Mouse (Mus musculus) limb, embryonic 12.5 days (tissue): ENCODE data around the gene Gm28038. TPM values are rescaled to one million over a fixed set of nuclear protein-coding genes. Genes with fewer than 3 reads are reported as not detected.

Source experiments
- polyA plus RNA-seq: library from polyadenylated mRNA; unstranded; fragments of >200 nt; fragmentation: Nextera tagmentation; extraction: Ambion mirVana; gene quantifications from 2 replicates; pipeline ENCODE4 v1.2.1, GENCODE M21; 2016

Gene Gm28038
- polyA plus RNA-seq, 1 experiment from 2014 or later = not detected

Other genes starting within 250 kb of the Gm28038 start
- 37.7 and 43.1 TPM in 2 replicates for gene Wdr34, start 232.2 kb upstream of the Gm28038 start, polyA plus RNA-seq
- gene Set, start 223.7 kb upstream of the Gm28038 start, polyA plus RNA-seq = 720 and 722 TPM in 2 replicates
- 12.3 and 14.1 TPM in 2 replicates for gene Pkn3, start 203.4 kb upstream of the Gm28038 start, polyA plus RNA-seq
- 26.0 and 28.2 TPM in 2 replicates for gene Zdhhc12, start 187.4 kb upstream of the Gm28038 start, polyA plus RNA-seq
- 11.8 and 12.0 TPM in 2 replicates for gene Zer1, start 156.5 kb upstream of the Gm28038 start, polyA plus RNA-seq
- gene Tbc1d13, start 147.3 kb upstream of the Gm28038 start, polyA plus RNA-seq = 11.3 and 13.1 TPM in 2 replicates
- gene Endog, start 109.5 kb upstream of the Gm28038 start, polyA plus RNA-seq = 17.9 and 18.4 TPM in 2 replicates
- gene Spout1, start 102.6 kb upstream of the Gm28038 start, polyA plus RNA-seq = 84.5 and 90.7 TPM in 2 replicates
- gene Kyat1, start 75.2 kb upstream of the Gm28038 start, polyA plus RNA-seq = 8.2 and 8.7 TPM in 2 replicates
- gene Lrrc8a, start 43.3 kb upstream of the Gm28038 start, polyA plus RNA-seq = 33.5 and 37.5 TPM in 2 replicates
- 0.40 TPM in 1 of 2 replicates, not detected in the other for gene Gm28035, start 40.5 kb upstream of the Gm28038 start, polyA plus RNA-seq
- 2.6 and 3.6 TPM in 2 replicates for gene Phyhd1, start 14.8 kb upstream of the Gm28038 start, polyA plus RNA-seq
- 27.7 and 28.7 TPM in 2 replicates for gene Dolk, start 5.3 kb downstream of the Gm28038 start, polyA plus RNA-seq
- gene Nup188, start 5.4 kb downstream of the Gm28038 start, polyA plus RNA-seq = 32.0 and 41.4 TPM in 2 replicates
- 85.1 and 91.0 TPM in 2 replicates for gene Sh3glb2, start 78.3 kb downstream of the Gm28038 start, polyA plus RNA-seq
- 26.9 and 30.6 TPM in 2 replicates for gene Miga2, start 83.2 kb downstream of the Gm28038 start, polyA plus RNA-seq
- gene Dolpp1, start 111.2 kb downstream of the Gm28038 start, polyA plus RNA-seq = 33.2 and 39.1 TPM in 2 replicates
- 24.4 and 27.5 TPM in 2 replicates for gene Crat, start 134.8 kb downstream of the Gm28038 start, polyA plus RNA-seq
- 154 and 155 TPM in 2 replicates for gene Ptpa, start 135.0 kb downstream of the Gm28038 start, polyA plus RNA-seq
- 3.6 and 4.5 TPM in 2 replicates for gene Ier5l, start 193.2 kb downstream of the Gm28038 start, polyA plus RNA-seq